Mouse (Mus musculus) small intestine, adult 2 months (tissue): ENCODE measurements around the gene Nap1l4.

ENCODE experiments used
- CTCF ChIP-seq: fragments of 200-500 bp; IDR thresholded peaks from 2 replicates; pipeline ENCODE4 v1.5.1; 2012; ENCODE audit warnings: low read depth, mild to moderate bottlenecking, control low read depth, inconsistent platforms, low read length, moderate library complexity, mixed read lengths; ENCODE audit not compliant: insufficient replicate concordance, insufficient read length; ENCODE audit errors: extremely low read depth
- POLR2A ChIP-seq: fragments of 200-500 bp; IDR thresholded peaks from 2 replicates; pipeline ENCODE4 v1.6.1; 2012; ENCODE audit warnings: low read depth, mild to moderate bottlenecking, control low read depth, inconsistent platforms, low read length, moderate library complexity

GRCm38 (mm10) chr7:143505411-143505810 lies 43.5 kb downstream of the Nap1l4 start:
- TF ChIP-seq POLR2A, result no peak
- no peak for TF ChIP-seq CTCF
